In genomic region chr15:81027378-81028173, GRCm38 (mm10) we compare ENCODE assay signal across 8 mouse cellular contexts. TPM values are rescaled to one million over a fixed set of nuclear protein-coding genes. Genes with fewer than 3 reads are reported as not detected.
DNase-seq lines count a peak whose midpoint lies in the region; ATAC-seq and TF ChIP-seq lines count a peak whose summit lies in the region.

No protein-coding gene starts in this region.

- peak; percentile 89 for TF ChIP-seq CTCF in cortical plate, adult 2 months (IDR thresholded peaks at IDR 0.05; ENCODE audit: extremely low read depth, insufficient read depth, low read length)

- H3K9me3 ChIP-seq in megakaryocyte, embryonic 14.5 days = no peaks in the 10 kb centered on the region

- DNase-seq in adrenal gland, adult (ENCODE audit: inconsistent age in 2 of 2, low spot score in 1 of 2) = peak; percentile 67 to 92
- DNase-seq in gastrocnemius, postnatal 25 days = peak; percentile 63
- DNase-seq in left cerebral cortex, adult 9 months (ENCODE audit: low spot score in 2 of 2) = peak; percentile 56 to 91
- peak; percentile 79 for DNase-seq in right cerebral cortex, postnatal 14 days
- DNase-seq in urinary bladder, postnatal 36 days (ENCODE audit: low spot score in 2 of 2) = peak; percentile 76 to 80

- peaks cover 9% of the 10 kb centered on the region; the same call in 1 of the 2 replicates for H3K4me1 ChIP-seq in cortical plate, adult 2 months (ENCODE audit: control insufficient read depth, insufficient read depth, low read length)
- H3K4me1 ChIP-seq in megakaryocyte, embryonic 14.5 days = peaks cover 95% of the 10 kb centered on the region

- no peak overlapping the region for H3K27ac ChIP-seq in cortical plate, adult 2 months (ENCODE audit: insufficient read depth, low read length)

- TF ChIP-seq POLR2A in cortical plate, adult 2 months (IDR thresholded peaks at IDR 0.05; ENCODE audit: extremely low read depth, insufficient read depth, low read length) = no peak

- H3K27me3 ChIP-seq in megakaryocyte, embryonic 14.5 days (replicated peaks) = no peaks in the 10 kb centered on the region

- ATAC-seq in inflammation-experienced regulatory T-cells, adult 6 months = peak; percentile 94

- peaks cover 85% of the 10 kb centered on the region for H3K36me3 ChIP-seq in megakaryocyte, embryonic 14.5 days (replicated peaks; ENCODE audit: low read length)

- no peak overlapping the region for H3K4me3 ChIP-seq in cortical plate, adult 2 months (ENCODE audit: insufficient read depth, low read length)
- H3K4me3 ChIP-seq in megakaryocyte, embryonic 14.5 days (replicated peaks) = peak overlapping the region; percentile 87

RNA-seq across cellular contexts. Expression of gene Sgsm3, which starts 50.0 kb away (rescaled TPM):
- 89.4 and 97.4 TPM in 2 replicates for polyA plus RNA-seq in cortical plate, adult 2 months (2012; rRNA removed)
- 10 to 100 TPM; 11.0 to 12.5 TPM for total RNA-seq in gastrocnemius, postnatal 25 days (2021)
- polyA plus RNA-seq in inflammation-experienced regulatory T-cells, adult 6 months (2017; shearing (Covaris generic)) = 1 to 10 TPM; 3.1 to 4.5 (median 3.5) TPM
- 4.3 and 8.5 TPM in 2 replicates for polyA plus RNA-seq in megakaryocyte, embryonic 14.5 days (2012; ENCODE audit: insufficient read depth, low replicate concordance)
